Mouse (Mus musculus) heart, embryonic 10.5 days (tissue): ENCODE results near the gene Zbtb9. TPM values are rescaled to one million over a fixed set of nuclear protein-coding genes. Genes with fewer than 3 reads are reported as not detected.

Experiments
- DNase-seq: peaks from one replicate; pipeline ENCODE4 v3.0.0-alpha.2; 2017; ENCODE audit warnings: low spot score
- H3K27ac ChIP-seq: fragments of 300-500 bp; sonication (generic); 2 replicates; pipeline ENCODE4 v1.5.1; 2016; ENCODE audit warnings: mild to moderate bottlenecking
- H3K27me3 ChIP-seq: fragments of 300-500 bp; sonication (generic); 2 replicates; pipeline ENCODE4 v1.6.1; 2016; ENCODE audit warnings: mild to moderate bottlenecking; ENCODE audit not compliant: poor library complexity, insufficient read depth, severe bottlenecking
- H3K36me3 ChIP-seq: fragments of 300-500 bp; sonication (generic); 2 replicates; pipeline ENCODE4 v1.6.1; 2016; ENCODE audit warnings: mild to moderate bottlenecking, moderate library complexity
- H3K4me1 ChIP-seq: fragments of 300-500 bp; sonication (generic); 2 replicates; pipeline ENCODE4 v1.6.1; 2016; ENCODE audit warnings: mild to moderate bottlenecking
- H3K4me3 ChIP-seq: fragments of 300-500 bp; sonication (generic); 2 replicates; pipeline ENCODE4 v1.5.1; 2016; ENCODE audit warnings: mild to moderate bottlenecking, moderate library complexity
- H3K9me3 ChIP-seq: fragments of 300-500 bp; sonication (generic); 2 replicates; pipeline ENCODE4 v1.6.1; 2016; ENCODE audit warnings: mild to moderate bottlenecking, moderate library complexity
- WGBS: fragments of 180-500 bp; shearing (Covaris S2); methylation state at CpG from one replicate; pipeline ENCODE4 v1.1.7; 2016; 5-methylcytosine and 5-hydroxymethylcytosine counted together
- polyA plus RNA-seq: library from polyadenylated mRNA; unstranded; fragments of >200 nt; fragmentation: Nextera tagmentation; extraction: Ambion mirVana; gene quantifications from 2 replicates; pipeline ENCODE4 v1.2.1, GENCODE M21; 2016

The Zbtb9 gene
- polyA plus RNA-seq, 1 experiment from 2014 or later, result 14.6 TPM

DNA sequence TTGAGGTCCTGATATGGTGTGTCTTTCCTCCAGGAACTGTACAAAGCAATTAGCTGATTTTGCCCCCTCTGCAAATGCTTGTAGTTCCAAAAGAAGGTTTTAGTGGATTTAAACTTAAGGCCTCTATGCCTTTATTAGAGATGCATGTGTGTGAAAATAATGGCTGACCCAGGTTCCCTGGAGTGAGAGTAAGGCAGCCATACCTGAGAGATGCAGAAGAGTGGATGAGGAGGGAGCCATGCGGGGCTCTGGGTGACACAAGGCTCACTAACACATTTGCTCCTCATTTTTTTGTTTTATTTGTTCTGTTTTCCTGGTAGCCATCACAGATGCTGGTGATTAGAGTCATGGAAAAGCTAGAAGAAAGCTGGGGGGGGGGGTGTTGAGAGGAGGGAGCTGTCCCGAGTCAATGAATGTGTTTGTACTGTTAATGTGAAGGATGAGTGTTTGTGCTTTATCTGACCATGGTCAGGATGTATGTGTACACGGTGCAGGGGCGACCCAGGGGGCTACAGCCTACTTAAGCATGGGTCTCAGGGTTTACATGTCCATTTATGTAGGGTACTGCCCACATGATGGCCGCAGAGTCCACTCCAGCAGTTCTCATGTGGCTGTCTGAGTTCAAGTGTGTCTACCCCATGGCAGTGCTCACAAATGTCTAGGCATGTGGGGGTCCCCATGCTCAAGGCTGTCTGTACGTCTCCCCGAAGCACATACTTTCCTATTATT is 22.2 kb upstream of the Zbtb9 start:
- H3K27me3 ChIP-seq, result no peaks in the 10 kb centered on the region
- 31% methylated on average over 7 of the region's 7 CpGs for WGBS
- H3K9me3 ChIP-seq, result no peaks in the 10 kb centered on the region
- H3K4me1 ChIP-seq, result peaks cover 96% of the 10 kb centered on the region
- H3K36me3 ChIP-seq, result peaks cover 11% of the 10 kb centered on the region
- H3K27ac ChIP-seq, result peak overlapping the region; percentile 89
- no peak for DNase-seq
- H3K4me3 ChIP-seq, result peak overlapping the region; percentile 59

DNA sequence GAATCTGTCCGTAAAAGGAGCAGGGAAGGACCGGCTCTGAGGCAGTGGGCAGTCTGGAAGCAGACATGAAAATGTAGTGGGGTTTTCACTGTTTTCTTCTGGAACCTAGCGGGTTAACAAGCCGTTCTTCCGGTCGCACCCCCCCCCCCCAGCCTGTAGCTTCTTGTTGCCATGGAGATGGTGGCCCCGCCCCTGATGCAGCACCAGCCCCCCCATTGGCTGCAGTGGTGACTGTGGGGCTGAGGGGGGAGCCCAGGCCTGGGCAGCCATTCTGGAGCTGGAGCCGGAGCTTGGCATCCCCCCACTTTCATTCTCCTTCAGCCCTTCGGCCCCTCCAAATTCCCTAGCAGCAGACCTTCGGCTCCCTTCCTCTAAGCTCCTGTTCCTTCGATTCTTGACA is 21.6 kb upstream of the Zbtb9 start:
- Histone ChIP-seq H3K27me3 (no peaks in the 10 kb centered on the region), H3K9me3 (no peaks in the 10 kb centered on the region), H3K27ac (peak overlapping the region; percentile 89), H3K36me3 (peaks cover 17% of the 10 kb centered on the region), H3K4me3 (peak overlapping the region; percentile 59), H3K4me1 (peaks cover 92% of the 10 kb centered on the region)
- DNase-seq, result peak; percentile 89
- WGBS, result 1% methylated on average over 11 of the region's 11 CpGs

DNA sequence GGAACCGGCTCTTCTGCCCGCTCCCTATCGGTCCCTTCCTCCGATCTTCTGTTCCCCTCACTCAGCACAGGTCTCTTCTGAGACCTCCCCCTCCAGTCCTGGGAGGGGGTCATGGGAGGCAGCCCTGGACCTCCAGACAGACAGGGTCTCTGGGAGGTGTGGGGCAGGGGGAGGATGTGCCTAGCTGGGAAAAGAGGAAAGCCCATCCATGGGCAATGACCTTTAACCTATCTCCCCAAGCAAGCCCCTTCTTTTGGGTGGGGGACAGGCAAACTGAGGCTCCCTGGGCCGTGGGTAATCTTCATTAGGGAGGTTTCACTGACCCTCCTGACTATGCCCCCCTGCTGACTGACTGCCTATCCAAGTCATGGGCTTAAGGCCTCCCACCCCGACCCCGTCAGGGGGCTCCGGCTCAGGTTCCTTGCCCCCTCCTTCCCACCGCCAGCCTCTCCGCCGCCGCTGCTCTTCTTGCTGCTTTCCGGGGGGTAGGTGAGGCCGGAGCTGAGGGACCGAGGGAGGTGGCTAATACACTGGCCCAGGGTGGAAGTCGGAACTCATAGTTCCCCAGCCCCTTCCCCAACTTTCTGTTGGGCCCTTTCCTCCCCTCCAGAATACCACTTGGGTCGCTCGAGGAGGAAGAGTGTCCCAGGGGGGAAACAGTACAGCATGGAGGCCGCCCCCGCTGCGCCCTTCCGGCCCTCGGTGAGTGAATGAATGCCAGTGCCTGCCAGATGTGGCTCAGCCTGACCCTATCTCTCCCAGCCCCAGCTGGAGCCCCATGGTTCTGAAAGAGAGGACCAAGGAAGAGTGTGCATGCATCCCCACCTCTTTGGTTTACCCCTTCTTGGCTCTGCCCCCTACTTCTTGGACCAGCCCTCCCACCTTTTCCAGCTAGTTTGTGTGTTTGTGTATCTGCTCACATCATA is 20.8 kb upstream of the Zbtb9 start:
- WGBS, result 4% methylated on average over 23 of the region's 23 CpGs
- no peaks in the 10 kb centered on the region for H3K9me3 ChIP-seq

DNA sequence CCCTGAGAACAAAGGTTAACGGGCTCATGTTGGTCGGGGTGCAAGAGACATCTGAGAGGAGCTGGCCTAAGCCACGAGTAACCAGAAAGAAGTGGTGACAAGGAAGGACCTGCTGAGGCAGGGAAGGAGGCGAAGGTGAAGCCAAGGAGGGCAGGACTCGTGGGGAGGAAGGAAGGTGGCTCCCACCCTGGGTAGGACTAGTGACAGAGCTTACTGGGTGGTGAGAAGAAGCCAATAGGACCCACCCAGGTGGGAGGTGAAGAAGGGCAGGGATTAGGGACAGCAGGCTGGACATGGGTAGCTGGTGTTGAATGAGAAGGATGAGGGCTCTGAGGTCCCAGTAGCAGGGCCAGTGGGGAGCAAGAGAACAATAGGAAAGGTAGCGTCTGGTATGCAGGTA is 19.8 kb upstream of the Zbtb9 start:
- Histone ChIP-seq H3K36me3 (peaks cover 35% of the 10 kb centered on the region), H3K4me1 (peaks cover 87% of the 10 kb centered on the region), H3K4me3 (peak overlapping the region; percentile 59), H3K27ac (peak overlapping the region; percentile 89), H3K27me3 (no peaks in the 10 kb centered on the region), H3K9me3 (no peaks in the 10 kb centered on the region)
- no peak for DNase-seq
- WGBS, result 19% methylated on average over 6 of the region's 6 CpGs

More for the DNA sequence above, 20.8 kb upstream of the Zbtb9 start:
- no peak for DNase-seq
- peak overlapping the region; percentile 59 for H3K4me3 ChIP-seq
- H3K36me3 ChIP-seq, result peaks cover 25% of the 10 kb centered on the region
- peak overlapping the region; percentile 89 for H3K27ac ChIP-seq
- no peaks in the 10 kb centered on the region for H3K27me3 ChIP-seq
- peaks cover 92% of the 10 kb centered on the region for H3K4me1 ChIP-seq

DNA sequence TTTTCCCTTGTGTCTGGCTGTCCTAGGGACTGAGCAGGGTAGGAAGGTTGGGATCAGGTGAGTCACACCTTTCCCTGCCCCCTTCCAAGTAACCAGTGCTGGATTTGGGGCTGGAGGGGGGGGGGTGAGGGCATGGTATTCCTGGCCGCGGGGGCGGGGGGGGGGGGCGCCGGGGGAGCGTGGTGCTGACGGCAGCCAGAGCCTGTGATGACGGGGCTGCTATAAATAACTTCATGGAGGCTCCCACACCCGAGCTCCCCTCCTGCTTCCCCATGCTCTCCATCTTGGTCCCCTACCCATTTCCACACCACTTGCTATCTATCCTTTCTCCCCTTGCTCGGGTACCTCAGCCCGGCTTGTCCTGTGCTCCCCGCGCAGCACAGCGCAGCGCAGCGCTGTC is 19.2 kb upstream of the Zbtb9 start:
- Histone ChIP-seq H3K27me3 (no peaks in the 10 kb centered on the region), H3K9me3 (no peaks in the 10 kb centered on the region), H3K4me3 (peak overlapping the region; percentile 59), H3K4me1 (peaks cover 82% of the 10 kb centered on the region), H3K27ac (peak overlapping the region; percentile 89), H3K36me3 (peaks cover 40% of the 10 kb centered on the region)
- no peak for DNase-seq
- WGBS, result 7% methylated on average over 11 of the region's 16 CpGs

DNA sequence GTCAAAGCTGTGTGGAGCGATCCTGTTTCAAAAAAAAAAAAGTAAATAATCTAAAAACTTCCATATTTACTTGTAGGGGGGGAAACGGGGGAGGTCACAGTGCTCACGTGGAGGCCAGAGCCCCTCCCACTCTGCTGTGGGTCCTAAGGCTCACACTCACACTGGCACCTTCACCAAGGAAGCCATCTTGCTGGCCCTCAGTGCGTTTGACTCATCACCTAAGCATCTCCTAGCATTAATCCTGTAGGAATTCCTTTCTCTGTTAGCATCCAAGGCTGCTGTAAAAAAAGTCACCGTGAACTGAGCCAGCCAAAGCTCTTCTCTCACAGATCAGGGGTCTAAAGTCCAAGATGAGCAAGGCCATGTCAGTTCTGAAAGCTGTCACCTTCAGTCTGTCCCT is 16.7 kb upstream of the Zbtb9 start:
- 68% methylated on average over 5 of the region's 5 CpGs for WGBS
- H3K27ac ChIP-seq, result no peak overlapping the region; the same call in 1 of the 2 replicates
- no peaks in the 10 kb centered on the region for H3K9me3 ChIP-seq
- no peak overlapping the region for H3K4me3 ChIP-seq
- no peaks in the 10 kb centered on the region for H3K27me3 ChIP-seq
- DNase-seq, result no peak
- peaks cover 61% of the 10 kb centered on the region for H3K4me1 ChIP-seq
- peaks cover 65% of the 10 kb centered on the region for H3K36me3 ChIP-seq

DNA sequence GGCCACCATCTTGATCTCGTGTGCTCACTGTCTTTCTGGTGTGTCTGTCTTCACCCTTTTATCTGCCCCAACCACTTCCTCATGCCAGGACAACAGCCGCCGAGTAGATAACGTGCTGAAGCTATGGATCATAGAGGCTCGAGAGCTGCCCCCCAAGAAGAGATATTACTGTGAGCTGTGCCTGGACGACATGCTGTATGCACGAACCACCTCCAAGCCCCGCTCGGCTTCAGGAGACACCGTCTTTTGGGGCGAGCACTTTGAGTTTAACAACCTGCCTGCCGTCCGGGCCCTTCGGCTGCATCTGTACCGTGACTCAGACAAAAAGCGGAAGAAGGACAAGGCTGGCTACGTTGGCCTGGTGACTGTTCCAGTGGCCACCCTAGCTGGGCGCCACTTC is 16.1 kb upstream of the Zbtb9 start:
- peak overlapping the region; percentile 57; the same call in 1 of the 2 replicates for H3K27ac ChIP-seq

DNA sequence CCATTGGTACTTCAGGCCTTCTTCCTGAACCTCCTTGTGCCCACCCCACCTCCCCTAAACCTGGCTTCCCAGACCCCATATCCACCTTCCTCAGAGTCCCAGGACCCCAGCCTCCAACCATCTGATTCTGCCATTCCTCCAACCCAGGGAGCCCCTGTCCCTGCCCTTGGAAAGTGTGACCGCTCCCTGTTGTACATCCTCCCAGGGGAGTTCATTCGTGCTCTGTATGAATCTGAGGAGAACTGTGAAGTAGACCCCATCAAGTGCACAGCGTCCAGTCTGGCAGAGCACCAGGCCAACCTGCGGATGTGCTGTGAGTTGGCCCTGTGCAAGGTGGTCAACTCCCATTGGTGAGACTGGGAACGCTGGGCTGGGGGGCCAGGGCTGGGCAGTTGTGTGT is 15.1 kb upstream of the Zbtb9 start:
- Histone ChIP-seq H3K4me3 (no peak overlapping the region), H3K27ac (no peak overlapping the region), H3K27me3 (no peaks in the 10 kb centered on the region), H3K36me3 (peaks cover 80% of the 10 kb centered on the region), H3K9me3 (no peaks in the 10 kb centered on the region), H3K4me1 (peaks cover 51% of the 10 kb centered on the region)
- WGBS, result 84% methylated on average over 5 of the region's 5 CpGs
- no peak for DNase-seq

More for the DNA sequence above, 16.1 kb upstream of the Zbtb9 start:
- no peaks in the 10 kb centered on the region for H3K27me3 ChIP-seq
- WGBS, result 68% methylated on average over 18 of the region's 18 CpGs
- H3K4me1 ChIP-seq, result peaks cover 59% of the 10 kb centered on the region
- H3K9me3 ChIP-seq, result no peaks in the 10 kb centered on the region
- H3K36me3 ChIP-seq, result peaks cover 70% of the 10 kb centered on the region
- no peak for DNase-seq
- H3K4me3 ChIP-seq, result peak overlapping the region; percentile 6; the same call in 1 of the 2 replicates

DNA sequence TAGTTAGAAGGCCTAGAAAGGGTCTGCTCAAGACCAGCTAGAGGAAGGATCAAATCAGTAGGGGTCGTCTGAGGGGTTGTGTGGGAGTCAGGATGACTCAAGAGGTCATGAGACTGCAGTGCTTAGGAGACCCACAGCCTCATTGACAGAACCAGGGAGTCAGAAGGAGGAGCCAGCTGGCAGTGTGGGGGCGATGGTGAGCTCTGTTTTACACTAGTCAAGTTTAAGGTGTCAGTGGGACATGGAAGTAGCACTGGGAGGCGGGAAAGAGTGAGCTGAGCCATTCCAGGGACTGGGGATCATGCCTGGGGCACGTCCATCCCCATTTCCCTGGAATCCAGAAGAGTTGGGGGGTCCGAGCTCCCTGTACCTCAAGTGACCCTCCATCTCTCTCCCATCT is 14.1 kb upstream of the Zbtb9 start:
- WGBS, result 48% methylated on average over 5 of the region's 5 CpGs
- Histone ChIP-seq H3K27ac (no peak overlapping the region), H3K27me3 (no peaks in the 10 kb centered on the region), H3K9me3 (no peaks in the 10 kb centered on the region), H3K4me3 (no peak overlapping the region), H3K36me3 (peaks cover 87% of the 10 kb centered on the region), H3K4me1 (peaks cover 41% of the 10 kb centered on the region)
- DNase-seq, result no peak

DNA sequence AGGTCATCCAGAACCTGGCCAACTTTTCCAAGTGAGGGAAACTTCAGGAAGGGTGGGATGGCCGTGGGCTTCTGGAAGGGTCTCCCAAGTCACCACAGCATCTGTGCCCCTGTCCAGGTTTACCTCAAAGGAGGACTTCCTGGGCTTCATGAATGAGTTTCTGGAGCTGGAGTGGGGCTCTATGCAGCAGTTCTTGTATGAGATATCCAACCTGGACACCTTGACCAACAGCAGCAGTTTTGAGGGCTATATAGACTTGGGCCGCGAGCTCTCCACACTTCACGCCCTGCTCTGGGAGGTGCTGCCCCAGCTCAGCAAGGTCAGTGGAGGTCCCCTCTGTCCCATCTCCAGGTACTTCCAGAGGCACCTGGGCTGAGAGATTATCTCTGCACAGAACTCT is 13.2 kb upstream of the Zbtb9 start:
- Histone ChIP-seq H3K9me3 (no peaks in the 10 kb centered on the region), H3K27ac (no peak overlapping the region), H3K27me3 (no peaks in the 10 kb centered on the region), H3K36me3 (peaks cover 94% of the 10 kb centered on the region), H3K4me1 (peaks cover 33% of the 10 kb centered on the region), H3K4me3 (no peak overlapping the region)
- peak; percentile 63 for DNase-seq
- 91% methylated on average over 4 of the region's 4 CpGs for WGBS

DNA sequence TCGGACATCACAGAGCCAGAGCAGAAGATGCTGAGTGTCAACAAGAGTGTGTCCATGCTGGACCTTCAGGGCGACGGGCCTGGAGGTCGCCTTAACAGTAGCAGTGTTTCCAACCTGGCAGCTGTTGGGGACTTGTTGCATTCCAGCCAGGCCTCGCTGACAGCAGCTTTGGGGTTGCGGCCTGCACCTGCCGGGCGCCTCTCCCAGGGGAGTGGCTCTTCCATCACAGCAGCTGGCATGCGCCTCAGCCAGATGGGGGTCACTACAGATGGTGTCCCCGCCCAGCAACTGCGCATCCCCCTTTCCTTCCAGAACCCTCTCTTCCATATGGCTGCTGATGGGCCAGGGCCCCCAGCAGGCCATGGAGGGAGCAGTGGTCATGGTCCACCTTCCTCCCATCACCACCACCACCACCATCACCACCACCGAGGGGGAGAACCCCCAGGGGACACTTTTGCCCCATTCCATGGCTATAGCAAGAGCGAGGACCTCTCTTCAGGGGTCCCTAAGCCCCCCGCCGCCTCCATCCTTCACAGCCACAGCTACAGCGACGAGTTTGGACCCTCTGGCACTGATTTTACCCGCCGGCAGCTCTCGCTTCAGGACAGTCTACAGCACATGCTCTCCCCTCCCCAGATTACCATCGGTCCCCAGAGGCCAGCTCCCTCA is 11.3 kb upstream of the Zbtb9 start:
- 0 out of 2 replicates have a peak overlapping the region, but pooled peaks have one; percentile 32 for H3K27ac ChIP-seq
- H3K36me3 ChIP-seq, result peaks cover 95% of the 10 kb centered on the region
- 89% methylated on average over 21 of the region's 21 CpGs for WGBS
- H3K4me3 ChIP-seq, result no peak overlapping the region
- no peaks in the 10 kb centered on the region for H3K9me3 ChIP-seq
- H3K4me1 ChIP-seq, result peaks cover 19% of the 10 kb centered on the region
- H3K27me3 ChIP-seq, result no peaks in the 10 kb centered on the region
- no peak for DNase-seq

DNA sequence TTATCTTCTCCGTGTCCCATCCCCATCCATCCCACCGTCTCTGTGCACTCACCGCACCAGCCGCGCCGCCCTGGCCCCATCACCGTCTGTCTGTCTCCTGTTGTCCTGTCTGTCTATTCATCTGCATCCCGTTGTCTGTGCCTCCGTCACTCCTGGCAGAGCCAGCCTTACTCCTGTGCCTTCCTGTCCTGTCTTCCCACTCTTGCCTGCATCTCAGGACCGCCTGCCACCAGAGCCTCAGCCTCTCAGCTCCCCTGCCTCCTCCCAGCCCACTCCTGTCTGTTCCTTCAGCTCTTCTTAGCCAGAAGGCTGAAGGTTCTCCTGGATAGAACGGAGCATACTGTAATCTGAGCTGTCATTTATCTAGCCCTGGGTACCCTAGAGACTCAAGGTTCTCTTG is 6.0 kb upstream of the Zbtb9 start:
- Histone ChIP-seq H3K36me3 (peaks cover 68% of the 10 kb centered on the region), H3K27me3 (no peaks in the 10 kb centered on the region), H3K27ac (no peak overlapping the region), H3K4me1 (peaks cover 20% of the 10 kb centered on the region), H3K4me3 (no peak overlapping the region), H3K9me3 (no peaks in the 10 kb centered on the region)
- no peak for DNase-seq
- WGBS, result 88% methylated on average over 11 of the region's 11 CpGs
